Mouse (Mus musculus) C2C12 (cell line): ENCODE results near the gene Ppdpf.

Experiments
- CTCF ChIP-seq: IDR thresholded peaks from one replicate; pipeline ENCODE4 v1.5.1; 2011; ENCODE audit not compliant: control insufficient read depth, insufficient read depth, insufficient read length
- FOSL1 ChIP-seq: IDR thresholded peaks from one replicate; pipeline ENCODE4 v1.8.0; 2011; ENCODE audit warnings: mild to moderate bottlenecking, low read length; ENCODE audit not compliant: poor library complexity, insufficient read depth, severe bottlenecking
- MAX ChIP-seq: IDR thresholded peaks from one replicate; pipeline ENCODE4 v1.6.1; 2011; ENCODE audit warnings: mild to moderate bottlenecking, control low read depth
- MYOD1 ChIP-seq: IDR thresholded peaks from one replicate; pipeline ENCODE4 v1.6.1; 2011; ENCODE audit warnings: low read depth; ENCODE audit not compliant: control insufficient read depth, insufficient read length
- USF1 ChIP-seq: IDR thresholded peaks from one replicate; pipeline ENCODE4 v1.6.1; 2011; ENCODE audit warnings: low read depth, mild to moderate bottlenecking, control low read depth, moderate library complexity

DNA sequence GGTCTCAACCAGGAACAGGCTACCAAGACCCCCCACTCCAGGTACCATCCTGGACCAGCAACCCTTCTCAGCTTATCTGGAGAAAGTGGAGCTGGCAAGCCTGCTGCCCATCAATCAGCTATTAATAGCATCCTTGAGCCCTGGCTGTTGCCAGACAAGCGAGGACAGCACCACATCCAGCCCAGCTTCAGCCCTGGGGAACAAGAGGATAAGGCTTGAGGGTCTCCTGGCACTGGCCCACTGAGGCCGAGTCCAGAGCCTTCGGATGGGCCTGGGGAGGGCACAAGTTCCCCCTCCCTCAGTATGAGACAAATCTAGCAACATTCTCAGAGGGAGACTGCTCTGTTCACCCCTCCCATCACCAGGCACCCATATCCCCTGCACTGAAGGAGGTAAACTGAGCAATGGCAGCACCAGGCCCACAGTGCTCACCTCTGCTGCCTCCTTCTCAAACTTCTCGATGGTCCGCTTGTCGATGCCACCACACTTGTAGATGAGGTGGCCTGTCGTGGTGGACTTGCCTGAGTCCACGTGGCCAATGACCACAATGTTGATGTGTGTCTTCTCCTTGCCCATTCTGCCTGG is 32.1 kb upstream of the Ppdpf start:
- TF ChIP-seq CTCF (no peak), USF1 (no peak), MYOD1 (no peak), MAX (no peak), FOSL1 (no peak)
